Mouse (Mus musculus) spleen, adult 2 months (tissue): ENCODE results near the gene Fam174a.

Experiments
- CTCF ChIP-seq: fragments of 200-500 bp; IDR thresholded peaks from 2 replicates; pipeline ENCODE4 v1.5.1; 2011; ENCODE audit warnings: mild to moderate bottlenecking, inconsistent platforms; ENCODE audit not compliant: insufficient read depth, insufficient read length, insufficient replicate concordance; ENCODE audit errors: extremely low read depth
- POLR2A ChIP-seq: fragments of 200-500 bp; IDR thresholded peaks from 2 replicates; pipeline ENCODE4 v1.6.1; 2011; ENCODE audit warnings: low read depth, low read length, inconsistent platforms

- TF ChIP-seq CTCF (no peak), POLR2A (no peak)
Measured at GRCm38 (mm10) chr1:95366616-95367373, 53.4 kb downstream of the Fam174a start.
